Mouse (Mus musculus): ENCODE results near the gene Gm49403. TPM values are rescaled to one million over a fixed set of nuclear protein-coding genes. Genes with fewer than 3 reads are reported as not detected.

The Gm49403 gene
- total RNA-seq, 2 experiments from 2014 or later, result not detected

- DNase-seq, result no peak
Observed at GRCm38 (mm10) chr19:8911810-8912209, 28.1 kb downstream of the Gm49403 start.

GRCm38 (mm10) chr19:8914212-8914611 lies 30.5 kb downstream of the Gm49403 start:
- no peak for DNase-seq

GRCm38 (mm10) chr19:8919000-8919399 lies 35.3 kb downstream of the Gm49403 start:
- no peak for DNase-seq

- DNase-seq, result no peak
Observed at GRCm38 (mm10) chr19:8919684-8920072, 35.9 kb downstream of the Gm49403 start.

- peak; percentile 94 for DNase-seq
Observed at GRCm38 (mm10) chr19:8920073-8920736, 36.5 kb downstream of the Gm49403 start, which contains the start of gene B3gat3. Gene B3gat3 (plus strand): TSS chr19:8920374.

GRCm38 (mm10) chr19:8920836-8921291 lies 37.1 kb downstream of the Gm49403 start:
- no peak for DNase-seq

GRCm38 (mm10) chr19:8921741-8922140 lies 38.0 kb downstream of the Gm49403 start:
- no peak for DNase-seq

GRCm38 (mm10) chr19:8926766-8927165 lies 43.0 kb downstream of the Gm49403 start:
- DNase-seq, result no peak

- DNase-seq, result no peak
Observed at GRCm38 (mm10) chr19:8927891-8928525, 44.3 kb downstream of the Gm49403 start.

- no peak for DNase-seq
Observed at GRCm38 (mm10) chr19:8928689-8929223, 45.0 kb downstream of the Gm49403 start.

- DNase-seq, result peak; percentile 89
Observed at GRCm38 (mm10) chr19:8929224-8930088, 45.7 kb downstream of the Gm49403 start, which contains the start of the genes Rom1 and Eml3. Gene Rom1 (minus strand): TSS chr19:8929356. Gene Eml3 (plus strand): TSS chr19:8929552.

GRCm38 (mm10) chr19:8930117-8930516 lies 46.4 kb downstream of the Gm49403 start:
- DNase-seq, result no peak

GRCm38 (mm10) chr19:8930771-8931170 lies 47.0 kb downstream of the Gm49403 start:
- DNase-seq, result no peak

GRCm38 (mm10) chr19:8936736-8937135 lies 53.0 kb downstream of the Gm49403 start:
- no peak for DNase-seq

Small RNA genes within 50 kb of the gene (microRNA-seq; reads per million reads assigned to microRNA genes)
- gene Mir5136, result 0 to 0.25 reads per million in 2 experiments

Other genes with a start within 250 kb of the Gm49403 start
- gene Chrm1, start 220.1 kb upstream of the Gm49403 start, total RNA-seq (2021), result under 1 TPM; 0.11 to 0.16 TPM
- gene Slc3a2, start 160.6 kb upstream of the Gm49403 start, total RNA-seq (2021), result 10 to 100 TPM; 29.4 to 36.7 TPM
- 10 to 100 TPM; 26.5 to 27.4 TPM for gene Wdr74, start 148.1 kb upstream of the Gm49403 start, total RNA-seq (2021)
- gene 1700092M07Rik, start 143.2 kb upstream of the Gm49403 start, total RNA-seq (2021), result under 1 TPM in 1 of 2 experiments, not detected in 1; 0.65 TPM
- gene Stx5a, start 142.5 kb upstream of the Gm49403 start, total RNA-seq (2021), result 10 to 100 TPM; 35.6 to 46.3 TPM
- 10 to 100 TPM; 40.8 to 61.8 TPM for gene Nxf1, start 126.9 kb upstream of the Gm49403 start, total RNA-seq (2021)
- 10 to 100 TPM; 81.9 to 82.5 TPM for gene Tmem223, start 112.9 kb upstream of the Gm49403 start, total RNA-seq (2021)
- gene Tmem179b, start 109.5 kb upstream of the Gm49403 start, total RNA-seq (2021), result 10 to 100 TPM; 13.6 to 14.1 TPM
- gene Taf6l, start 97.5 kb upstream of the Gm49403 start, total RNA-seq (2021), result 10 to 100 TPM in 1 of 2 experiments, 1 to 10 TPM in 1; 8.5 to 12.0 TPM
- gene Polr2g, start 85.4 kb upstream of the Gm49403 start, total RNA-seq (2021), result 10 to 100 TPM; 40.9 to 45.1 TPM
- 1 to 10 TPM; 1.0 to 1.4 TPM for gene Zbtb3, start 81.4 kb upstream of the Gm49403 start, total RNA-seq (2021)
- gene Ttc9c, start 64.6 kb upstream of the Gm49403 start, total RNA-seq (2021), result 10 to 100 TPM; 11.8 to 15.7 TPM
- 10 to 100 TPM; 42.2 to 47.8 TPM for gene Hnrnpul2, start 63.9 kb upstream of the Gm49403 start, total RNA-seq (2021)
- not detected for gene AC129217.1, start 54.2 kb upstream of the Gm49403 start, total RNA-seq (2021)
- 10 to 100 TPM; 16.8 to 19.5 TPM for gene Bscl2, start 46.5 kb upstream of the Gm49403 start, total RNA-seq (2021)
- gene Gng3, start 44.7 kb upstream of the Gm49403 start, total RNA-seq (2021), result under 1 TPM; 0.66 to 0.77 TPM
- gene Lrrn4cl, start 33.2 kb upstream of the Gm49403 start, total RNA-seq (2021), result 10 to 100 TPM; 11.5 to 14.0 TPM
- gene Ubxn1, start 12.4 kb upstream of the Gm49403 start, total RNA-seq (2021), result 100 to 1,000 TPM; 169 to 172 TPM
- 10 to 100 TPM; 55.2 to 58.1 TPM for gene Uqcc3, start 3.0 kb upstream of the Gm49403 start, total RNA-seq (2021)
- gene Lbhd1, start 198 bp upstream of the Gm49403 start, total RNA-seq (2021), result 10 to 100 TPM in 1 of 2 experiments, 1 to 10 TPM in 1; 7.2 to 11.8 TPM
- 10 to 100 TPM; 25.6 to 29.6 TPM for gene 1810009A15Rik, start 4.9 kb downstream of the Gm49403 start, total RNA-seq (2021)
- 1 to 10 TPM in 1 of 2 experiments, not detected in 1; 3.3 TPM for gene Gm49416, start 5.0 kb downstream of the Gm49403 start, total RNA-seq (2021)
- 10 to 100 TPM; 10.7 to 14.6 TPM for gene Ints5, start 9.1 kb downstream of the Gm49403 start, total RNA-seq (2021)
- 10 to 100 TPM; 42.1 to 58.8 TPM for gene Ganab, start 14.1 kb downstream of the Gm49403 start, total RNA-seq (2021)
- 10 to 100 TPM; 23.4 to 27.6 TPM for gene B3gat3, start 36.4 kb downstream of the Gm49403 start, total RNA-seq (2021)
- gene Rom1, start 45.4 kb downstream of the Gm49403 start, total RNA-seq (2021), result 1 to 10 TPM; 4.2 to 5.6 TPM
- 10 to 100 TPM; 11.7 to 15.9 TPM for gene Eml3, start 45.6 kb downstream of the Gm49403 start, total RNA-seq (2021)
- gene Mta2, start 57.9 kb downstream of the Gm49403 start, total RNA-seq (2021), result 10 to 100 TPM; 37.7 to 49.7 TPM
- 10 to 100 TPM in 1 of 2 experiments, 1 to 10 TPM in 1; 9.1 to 11.2 TPM for gene Tut1, start 69.9 kb downstream of the Gm49403 start, total RNA-seq (2021)
- 100 to 1,000 TPM; 640 to 671 TPM for gene Eef1g, start 83.1 kb downstream of the Gm49403 start, total RNA-seq (2021)
- 100 to 1,000 TPM; 235 to 267 TPM for gene Ahnak, start 105.4 kb downstream of the Gm49403 start, total RNA-seq (2021)
- gene Scgb1a1, start 204.0 kb downstream of the Gm49403 start, total RNA-seq (2021), result under 1 TPM in 1 of 2 experiments, not detected in 1; 0.63 TPM

Measured in gastrocnemius, postnatal 10 days (tissue).